Mouse (Mus musculus) cortical plate, adult 2 months (tissue): ENCODE results near the gene Hnrnpf. TPM values are rescaled to one million over a fixed set of nuclear protein-coding genes. Genes with fewer than 3 reads are reported as not detected.
A peak's percentile ranks its signal among the peaks of the same experiment; 100 is the strongest.

Source experiments
- H3K27ac ChIP-seq: fragments of 200-500 bp; 2 replicates; pipeline ENCODE4 v1.5.1; 2012; ENCODE audit warnings: low read length, control low read depth, inconsistent platforms; ENCODE audit not compliant: insufficient read depth
- H3K4me1 ChIP-seq: fragments of 200-500 bp; 2 replicates; pipeline ENCODE4 v1.6.1; 2011; ENCODE audit warnings: low read length; ENCODE audit not compliant: control insufficient read depth, insufficient read depth
- H3K4me3 ChIP-seq: fragments of 200-500 bp; 2 replicates; pipeline ENCODE4 v1.5.1; 2011; ENCODE audit warnings: mild to moderate bottlenecking, low read length, control low read depth; ENCODE audit not compliant: insufficient read depth
- CTCF ChIP-seq: fragments of 200-500 bp; IDR thresholded peaks from 2 replicates; pipeline ENCODE4 v1.5.1; 2011; ENCODE audit warnings: mild to moderate bottlenecking, control low read depth, low read length; ENCODE audit not compliant: insufficient read depth; ENCODE audit errors: extremely low read depth
- POLR2A ChIP-seq: fragments of 200-500 bp; IDR thresholded peaks from 2 replicates; pipeline ENCODE4 v1.6.1; 2011; ENCODE audit warnings: mild to moderate bottlenecking, low read length, control low read depth; ENCODE audit not compliant: insufficient read depth; ENCODE audit errors: extremely low read depth
- polyA plus RNA-seq: library from polyadenylated mRNA; depleted of rRNA; stranded (reverse); fragments of >200 nt; gene quantifications from 2 replicates; pipeline ENCODE4 v1.2.3, GENCODE M21; 2012

Hnrnpf gene
- polyA plus RNA-seq, 1 experiment: 111 TPM

DNA sequence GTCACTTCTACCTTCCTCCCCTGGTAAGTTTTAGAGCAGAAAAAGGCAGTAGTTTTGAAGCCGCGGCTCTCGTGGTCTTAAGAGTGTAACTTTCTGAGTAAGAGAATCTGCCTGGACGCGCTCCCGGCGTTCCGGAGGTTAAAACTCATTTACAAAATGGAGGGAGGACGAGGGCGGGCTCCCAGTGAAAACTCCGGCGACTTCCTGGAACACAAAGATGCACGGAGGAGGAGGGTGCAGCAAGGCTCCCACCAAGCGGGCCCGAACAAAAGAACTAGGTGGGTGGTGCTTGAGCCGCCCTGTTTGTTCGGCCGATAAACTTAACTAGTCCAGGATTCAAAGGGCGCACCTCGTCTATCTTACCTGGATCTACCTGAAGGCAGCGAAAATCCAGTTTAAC, 17.5 kb downstream of the Hnrnpf start:
- no peak for TF ChIP-seq POLR2A
- TF ChIP-seq CTCF: no peak
- H3K4me1 ChIP-seq: no peaks in the 10 kb centered on the region; the same call in 1 of the 2 replicates

DNA sequence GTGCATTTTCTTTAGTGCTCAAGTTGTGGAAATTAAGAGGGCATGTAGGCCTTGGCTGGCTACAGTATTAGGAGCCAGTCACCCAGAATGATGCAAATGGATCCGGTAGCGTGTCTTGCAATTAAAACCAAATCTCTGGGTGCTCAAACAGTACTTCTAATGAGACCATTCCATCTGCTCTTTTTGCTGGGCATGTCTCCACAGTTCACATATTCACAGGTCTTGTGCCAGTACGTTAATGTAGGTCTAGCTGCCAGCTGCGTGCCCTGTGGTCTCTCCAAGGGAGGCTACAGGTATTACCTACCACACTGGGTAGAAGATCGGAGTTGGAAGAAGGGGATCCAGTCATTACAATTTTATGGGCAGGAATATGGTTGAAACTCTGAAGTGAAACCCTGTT, 17.9 kb downstream of the Hnrnpf start:
- Histone ChIP-seq H3K27ac (no peak overlapping the region), H3K4me1 (no peaks in the 10 kb centered on the region; the same call in 1 of the 2 replicates), H3K4me3 (peak overlapping the region; percentile 84)
- no peak for TF ChIP-seq CTCF
- no peak for TF ChIP-seq POLR2A

More for the DNA sequence above, 17.5 kb downstream of the Hnrnpf start:
- Histone ChIP-seq H3K4me3 (peak overlapping the region; percentile 84), H3K27ac (peak overlapping the region; percentile 23)

DNA sequence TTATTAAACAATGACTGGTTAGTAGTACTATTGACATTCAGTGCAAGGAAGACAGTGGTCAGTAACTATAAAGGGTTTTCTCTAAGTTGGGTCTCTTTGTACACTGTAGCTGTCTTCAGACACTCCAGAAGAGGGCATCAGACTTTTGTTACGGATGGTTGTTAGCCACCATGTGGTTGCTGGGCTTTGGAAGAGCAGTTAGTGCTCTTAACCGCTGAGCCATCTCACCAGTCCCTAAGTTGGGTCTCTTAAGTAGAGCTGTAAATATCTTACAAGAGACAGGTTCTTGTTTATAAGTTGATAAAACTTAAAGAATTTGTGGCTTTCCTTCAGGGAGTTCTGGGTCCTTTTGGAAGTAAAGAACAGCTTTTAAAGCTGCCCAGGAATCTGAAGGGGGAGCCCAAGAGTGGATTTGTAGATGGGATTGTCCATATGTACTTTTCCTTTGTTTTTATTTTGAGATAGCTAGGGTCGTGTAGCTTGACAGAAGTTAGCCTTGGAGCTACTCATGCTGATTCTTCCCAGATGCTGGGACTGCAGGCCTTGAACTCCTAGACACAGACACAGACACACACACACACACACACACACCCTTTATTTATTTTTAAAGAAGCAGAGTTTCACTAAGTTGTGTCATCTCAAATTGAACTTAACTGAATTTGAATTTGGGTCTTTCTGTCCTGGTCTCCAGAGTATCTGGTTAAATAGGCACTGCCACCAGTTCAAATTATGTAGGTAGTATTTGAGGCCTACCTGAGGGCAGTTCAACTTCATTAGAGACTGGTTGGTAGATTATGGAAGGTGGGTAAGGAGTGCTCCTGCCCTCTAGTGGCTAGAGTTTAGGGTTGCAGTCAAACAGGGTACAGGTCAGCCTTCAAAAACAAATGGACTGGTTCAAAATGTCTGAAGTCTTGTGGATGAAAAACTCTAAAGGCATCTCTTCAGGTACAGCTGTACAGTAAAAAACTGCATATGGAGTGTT, 20.8 kb downstream of the Hnrnpf start:
- Histone ChIP-seq H3K27ac (no peak overlapping the region), H3K4me3 (no peak overlapping the region), H3K4me1 (no peaks in the 10 kb centered on the region; the same call in 1 of the 2 replicates)
- TF ChIP-seq CTCF: peak; percentile 71
- TF ChIP-seq POLR2A: no peak

- TF ChIP-seq CTCF (no peak), POLR2A (no peak)
- Histone ChIP-seq H3K4me3 (no peak overlapping the region), H3K4me1 (no peaks in the 10 kb centered on the region; the same call in 1 of the 2 replicates), H3K27ac (no peak overlapping the region)
Measured at GRCm38 (mm10) chr6:117922041-117922440, 21.9 kb downstream of the Hnrnpf start.

DNA sequence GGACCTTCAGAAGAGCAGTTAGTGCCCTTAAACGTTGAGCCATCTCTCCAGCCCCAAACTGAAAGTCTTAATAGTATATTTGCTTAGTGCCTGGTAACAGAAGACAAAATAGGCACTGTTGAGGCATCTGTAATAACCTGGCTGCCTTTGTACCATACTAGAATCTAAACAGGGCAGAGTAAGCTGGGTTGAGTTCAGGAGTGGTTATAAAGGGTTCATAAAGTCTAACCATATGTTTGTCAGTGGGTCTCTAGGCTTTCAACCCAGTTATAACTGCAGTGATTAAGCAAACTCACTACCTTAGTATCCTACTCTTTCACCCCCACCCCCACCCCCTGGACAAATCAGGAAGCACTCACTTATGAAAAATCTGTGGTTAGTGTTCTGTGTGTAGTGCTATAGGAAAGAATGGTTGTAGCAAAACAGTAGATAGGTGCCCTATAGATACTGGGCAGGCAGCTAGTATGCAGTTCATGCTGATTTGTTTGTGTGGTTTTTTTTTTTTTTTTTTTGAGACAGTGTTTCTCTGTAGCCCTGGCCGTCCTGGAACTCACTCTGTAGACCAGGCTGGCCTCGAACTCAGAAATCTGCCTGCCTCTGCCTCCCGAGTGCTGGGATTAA, 26.9 kb downstream of the Hnrnpf start:
- TF ChIP-seq CTCF (no peak), POLR2A (no peak)
- Histone ChIP-seq H3K4me3 (no peak overlapping the region), H3K27ac (no peak overlapping the region), H3K4me1 (no peaks in the 10 kb centered on the region)

- no peaks in the 10 kb centered on the region for H3K4me1 ChIP-seq
- no peak overlapping the region for H3K27ac ChIP-seq
- TF ChIP-seq POLR2A: no peak
- TF ChIP-seq CTCF: no peak
- H3K4me3 ChIP-seq: no peak overlapping the region
Measured at GRCm38 (mm10) chr6:117927955-117928354, 27.8 kb downstream of the Hnrnpf start.

GRCm38 (mm10) chr6:117928746-117929145, 28.6 kb downstream of the Hnrnpf start:
- Histone ChIP-seq H3K4me1 (no peaks in the 10 kb centered on the region), H3K27ac (no peak overlapping the region), H3K4me3 (no peak overlapping the region)
- TF ChIP-seq CTCF (no peak), POLR2A (no peak)

GRCm38 (mm10) chr6:117929945-117930655, 30.0 kb downstream of the Hnrnpf start:
- TF ChIP-seq CTCF: no peak
- TF ChIP-seq POLR2A: no peak
- Histone ChIP-seq H3K4me3 (no peak overlapping the region), H3K27ac (no peak overlapping the region), H3K4me1 (no peaks in the 10 kb centered on the region)

DNA sequence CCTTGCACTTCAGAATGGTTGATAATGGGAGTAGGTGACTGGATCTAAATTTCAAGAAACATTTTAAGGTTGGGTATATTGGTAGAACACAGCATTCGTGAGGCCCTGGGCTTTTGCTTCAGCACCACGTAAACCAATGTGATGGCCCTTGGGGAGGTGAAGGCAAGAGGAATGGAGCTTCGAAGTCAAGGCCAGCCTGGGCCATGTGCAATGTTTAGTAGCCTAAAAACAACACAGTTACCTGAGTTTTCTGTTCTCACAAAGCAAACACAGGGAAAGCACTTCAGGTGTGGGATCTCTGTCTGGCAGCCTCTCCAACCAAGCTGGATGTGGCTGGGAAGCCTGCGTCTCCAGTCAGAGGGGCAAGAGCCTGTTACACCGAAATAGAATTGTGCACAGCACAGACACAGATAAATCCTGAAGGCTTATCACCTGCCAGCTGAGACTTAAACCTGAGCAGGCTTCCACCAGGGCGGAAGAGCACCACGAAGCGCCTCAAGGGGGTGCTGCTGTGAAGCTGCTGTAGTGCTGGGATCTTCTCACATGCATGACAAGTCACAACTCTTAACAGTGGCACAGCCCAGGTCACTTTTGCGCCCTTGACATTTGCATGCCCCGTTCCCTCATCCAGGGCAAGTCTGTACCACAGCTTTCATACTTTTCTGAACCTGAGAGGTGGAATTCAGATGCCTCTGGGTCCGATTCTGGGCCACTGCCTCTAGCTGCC, 32.4 kb downstream of the Hnrnpf start:
- no peak overlapping the region for H3K4me3 ChIP-seq
- TF ChIP-seq CTCF: peak; percentile 64
- no peak for TF ChIP-seq POLR2A
- H3K4me1 ChIP-seq: no peaks in the 10 kb centered on the region
- no peak overlapping the region for H3K27ac ChIP-seq
